Mouse (Mus musculus) layer of hippocampus, adult 11-12 months (tissue): ENCODE measurements around the gene Pced1a.

ENCODE experiments used
- DNase-seq: peaks from one replicate; pipeline ENCODE4 v3.0.0; 2022; ENCODE audit warnings: low spot score

Gene Pced1a

GRCm38 (mm10) chr2:130436769-130437168 is 12.3 kb upstream of the Pced1a start:
- no peak for DNase-seq

- peak; percentile 73 for DNase-seq
These were observed 8.7 kb upstream of the Pced1a start for GRCm38 (mm10) chr2:130433152-130433551.

- DNase-seq, result no peak
These were observed 7.7 kb upstream of the Pced1a start for GRCm38 (mm10) chr2:130432157-130432556.

GRCm38 (mm10) chr2:130430484-130430883 is 6.0 kb upstream of the Pced1a start:
- DNase-seq, result no peak

- no peak for DNase-seq
These were observed 5.3 kb upstream of the Pced1a start for GRCm38 (mm10) chr2:130429851-130430250.

GRCm38 (mm10) chr2:130425112-130425511 is 611 bp upstream of the Pced1a start:
- DNase-seq, result peak; percentile 18

GRCm38 (mm10) chr2:130423397-130424125 is 940 bp downstream of the Pced1a start:
- DNase-seq, result peak; percentile 83

- no peak for DNase-seq
These were observed 2.5 kb downstream of the Pced1a start for GRCm38 (mm10) chr2:130421781-130422620.

GRCm38 (mm10) chr2:130414094-130414856 is 10.2 kb downstream of the Pced1a start:
- DNase-seq, result no peak

GRCm38 (mm10) chr2:130412775-130413174 is 11.7 kb downstream of the Pced1a start:
- DNase-seq, result no peak

GRCm38 (mm10) chr2:130411558-130412495 is 12.7 kb downstream of the Pced1a start:
- DNase-seq, result peak; percentile 88

- DNase-seq, result no peak
These were observed 16.3 kb downstream of the Pced1a start for GRCm38 (mm10) chr2:130408194-130408593.

GRCm38 (mm10) chr2:130406178-130406577 is 18.3 kb downstream of the Pced1a start, which contains the start of gene Tmem239:
Tmem239 (plus strand) TSS chr2:130406478.
- DNase-seq, result no peak

- no peak for DNase-seq
These were observed 19.6 kb downstream of the Pced1a start, which contains the start of the genes Gm28372 and 1700020A23Rik for GRCm38 (mm10) chr2:130404939-130405338. Gm28372 (plus strand) TSS chr2:130405239. 1700020A23Rik (plus strand) TSS chr2:130405259.

GRCm38 (mm10) chr2:130401891-130402290 is 22.6 kb downstream of the Pced1a start:
- no peak for DNase-seq

GRCm38 (mm10) chr2:130400046-130400445 is 24.5 kb downstream of the Pced1a start:
- no peak for DNase-seq

- no peak for DNase-seq
These were observed 26.4 kb downstream of the Pced1a start for GRCm38 (mm10) chr2:130398091-130398490.

- no peak for DNase-seq
These were observed 27.1 kb downstream of the Pced1a start, which contains the start of gene Cpxm1 for GRCm38 (mm10) chr2:130397186-130397985. Cpxm1 (minus strand) TSS chr2:130397574.

GRCm38 (mm10) chr2:130395696-130396095 is 28.8 kb downstream of the Pced1a start:
- no peak for DNase-seq

- no peak for DNase-seq
These were observed 31.7 kb downstream of the Pced1a start for GRCm38 (mm10) chr2:130392836-130393235.
